Mouse (Mus musculus) lung, postnatal 36 days (tissue): ENCODE measurements around the gene Psd.

ENCODE experiments used
- DNase-seq: peaks from one replicate; pipeline ENCODE4 v3.0.0; 2022; ENCODE audit warnings: mixed read lengths

Psd gene

DNA sequence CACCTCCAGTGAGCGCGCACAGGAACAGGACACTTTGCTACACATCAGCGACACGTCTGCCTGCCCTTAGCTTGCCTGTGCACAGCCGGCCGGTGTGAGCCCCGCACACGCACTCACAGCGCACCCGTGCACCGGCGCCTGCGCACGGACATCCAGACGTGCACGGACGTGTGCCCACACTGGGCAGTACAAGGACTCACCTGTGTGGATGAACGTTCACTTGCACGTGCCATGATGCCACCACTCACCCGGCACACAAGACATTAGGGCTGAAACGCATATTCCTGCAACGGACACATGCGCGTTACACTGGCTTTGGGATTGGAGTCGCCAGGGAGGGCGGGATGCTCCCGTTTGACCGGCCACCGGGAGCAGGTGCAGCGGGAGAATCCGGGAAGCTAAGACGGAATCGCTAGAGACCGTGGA, 22.0 kb downstream of the Psd start:
- DNase-seq = peak; percentile 30

GRCm38 (mm10) chr19:46304216-46304841, 22.6 kb downstream of the Psd start, which contains the start of gene Nfkb2:
Gene Nfkb2 (plus strand): TSS chr19:46304320.
- DNase-seq = peak; percentile 97

DNA sequence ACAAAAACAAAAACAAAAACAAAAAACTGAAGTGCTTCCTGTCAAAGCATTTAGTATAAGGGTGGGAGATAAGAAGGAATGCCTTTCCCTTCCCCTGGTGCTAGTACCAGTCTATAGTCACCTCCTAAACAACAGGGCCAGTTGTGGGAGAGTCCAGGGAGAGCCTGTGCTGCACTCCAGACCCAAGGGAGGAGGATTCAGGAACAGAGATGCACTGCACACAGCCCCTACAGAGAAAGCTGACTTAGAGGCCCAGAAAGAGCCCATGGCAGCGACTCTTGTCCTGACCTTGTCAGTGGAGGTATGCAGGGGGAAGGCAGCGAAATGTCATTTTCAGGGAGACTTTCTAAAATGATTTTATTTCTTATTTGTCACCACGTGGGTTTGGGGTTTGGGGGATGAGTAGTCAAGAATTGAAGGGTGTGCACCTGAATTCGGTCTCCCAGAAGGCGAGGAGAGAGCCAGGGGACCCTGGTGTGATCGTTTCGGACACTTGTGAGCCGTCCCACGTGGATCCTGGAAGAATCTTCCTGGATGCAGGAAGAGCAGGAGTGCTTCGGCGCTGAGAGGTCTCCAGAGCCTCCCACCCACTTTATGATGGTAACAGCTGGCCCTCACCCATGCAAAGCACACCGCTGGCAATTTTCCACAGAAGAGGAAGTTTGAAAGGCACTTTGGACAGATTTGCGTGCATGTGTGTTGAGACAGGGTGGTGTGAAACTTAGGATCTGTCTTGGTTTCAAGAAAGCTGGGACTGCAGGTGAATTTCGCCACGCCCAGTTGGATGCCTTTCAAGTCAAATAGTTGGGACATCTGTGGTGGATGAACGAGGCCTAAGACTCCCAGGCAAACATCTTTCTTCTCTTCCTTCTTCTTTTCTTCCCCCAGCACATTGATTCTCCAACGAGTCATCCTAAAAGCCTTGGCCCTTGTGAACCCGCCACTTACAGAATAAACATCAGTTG, 23.4 kb downstream of the Psd start:
- no peak for DNase-seq

DNA sequence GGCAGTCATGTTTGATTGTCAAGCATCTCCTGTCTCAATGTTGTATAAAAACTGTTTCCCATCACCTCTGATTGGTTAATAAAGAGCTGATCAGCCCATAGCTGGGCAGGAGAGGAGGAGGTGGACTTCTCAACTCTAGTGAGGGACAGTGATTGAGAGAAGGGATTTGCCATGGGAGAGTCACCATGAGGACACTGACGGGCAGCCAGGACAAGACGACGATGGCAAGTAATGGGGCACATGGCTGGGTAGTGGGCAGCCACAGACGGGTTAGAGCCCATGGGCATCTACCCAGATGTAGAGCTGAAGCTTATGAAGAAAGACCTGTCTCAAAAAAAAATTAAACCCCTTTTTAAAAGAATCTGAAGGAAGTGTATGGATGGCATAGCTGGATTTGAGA, 24.4 kb downstream of the Psd start:
- DNase-seq = no peak

DNA sequence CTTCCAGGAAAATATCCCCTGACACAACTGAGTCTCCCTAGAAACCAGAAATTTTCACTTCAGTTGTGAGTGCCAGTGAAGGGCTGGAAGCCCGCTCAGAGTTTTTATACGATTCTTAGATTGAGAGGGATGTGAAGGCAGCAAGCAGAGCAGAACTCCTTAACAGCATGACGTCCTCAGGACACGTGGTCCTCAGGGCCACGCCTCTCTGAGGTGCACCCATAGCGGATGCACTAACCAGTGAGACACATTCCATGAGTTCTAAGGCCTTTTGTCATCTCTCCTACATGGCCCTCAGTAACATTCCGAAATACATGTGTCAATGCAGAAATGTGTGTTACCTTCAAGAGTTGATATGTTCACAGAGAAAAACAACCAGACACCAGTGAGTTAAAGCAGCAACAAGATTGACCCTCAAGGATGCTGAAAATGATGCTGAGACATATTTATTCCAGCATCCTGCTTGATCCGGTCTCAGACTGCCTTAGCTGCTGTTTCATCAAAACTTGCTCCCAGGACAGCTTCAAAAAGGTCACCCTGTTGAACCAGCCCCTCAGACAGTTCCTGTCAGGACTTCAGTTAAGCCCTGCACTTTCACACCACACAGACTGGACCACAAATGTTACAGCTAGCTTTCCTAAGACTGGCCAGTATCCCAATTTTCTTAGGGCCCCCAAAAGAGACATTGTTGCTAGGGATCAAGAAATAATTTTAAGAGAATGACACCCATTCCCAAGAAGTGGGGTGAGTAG, 26.5 kb downstream of the Psd start:
- DNase-seq = no peak

DNA sequence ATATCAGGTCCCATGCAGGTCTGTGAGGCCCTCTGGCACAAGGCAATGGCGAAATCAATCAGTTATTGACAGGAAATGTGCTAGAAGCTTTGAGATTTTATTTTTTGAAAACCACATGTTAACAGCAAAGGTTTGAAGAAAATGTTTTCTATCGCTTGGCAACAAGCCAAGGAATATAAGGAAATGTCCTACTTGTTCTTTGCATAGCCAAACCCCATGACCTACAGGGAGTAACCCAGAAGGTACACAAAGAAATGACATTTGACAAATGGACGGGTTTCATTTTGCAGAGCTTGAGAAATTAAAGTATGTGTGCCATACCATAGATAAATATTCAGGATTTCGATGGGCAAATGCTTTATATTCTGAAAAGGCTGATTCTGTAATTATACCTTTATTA, 30.0 kb downstream of the Psd start:
- DNase-seq = no peak

DNA sequence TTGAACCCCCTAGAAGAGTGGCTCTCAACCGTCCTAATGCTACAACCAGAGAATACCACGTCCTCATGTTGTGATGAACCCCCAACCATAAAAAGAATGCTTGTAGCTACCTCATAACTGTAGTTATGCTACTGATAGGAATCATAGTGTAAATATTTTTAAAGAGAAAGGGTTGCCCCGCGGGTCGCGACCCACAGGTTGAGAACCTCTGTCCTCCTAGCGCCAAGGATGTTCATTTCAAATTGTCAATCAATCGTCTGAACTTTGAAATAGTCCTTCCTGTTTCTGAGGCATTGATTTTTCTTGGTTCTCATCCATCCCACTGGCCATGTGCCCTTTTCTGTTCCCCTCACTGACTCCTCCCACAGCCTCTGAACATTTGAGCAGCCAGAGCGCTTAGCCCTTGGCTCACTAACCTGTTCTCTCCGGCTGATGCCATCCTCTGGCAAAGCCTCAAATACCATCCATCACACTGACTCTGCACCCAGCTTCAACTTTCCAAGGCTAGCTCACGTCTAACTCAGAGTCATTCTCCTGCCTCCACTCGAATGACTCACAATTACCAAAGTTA, 36.3 kb downstream of the Psd start:
- DNase-seq = no peak

DNA sequence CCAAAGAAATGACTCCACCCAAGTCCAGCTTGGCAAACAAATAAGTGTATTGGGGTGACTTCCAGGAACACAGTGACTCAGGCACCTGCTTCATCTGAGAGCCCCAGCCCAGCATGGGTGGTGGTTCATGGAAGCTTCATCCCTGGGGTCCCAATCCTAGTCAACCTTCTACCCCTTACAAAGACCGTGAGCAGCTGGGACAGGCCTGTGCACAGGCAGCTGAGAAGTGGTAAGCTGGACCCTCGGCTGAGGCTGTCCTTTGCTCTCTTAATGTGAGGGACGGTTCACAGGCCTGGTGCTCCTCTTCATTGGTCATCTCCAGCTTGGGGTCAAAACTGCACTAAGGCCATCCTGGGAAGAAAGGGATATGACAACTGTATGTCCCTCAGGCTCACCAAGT, 39.4 kb downstream of the Psd start:
- no peak for DNase-seq

DNA sequence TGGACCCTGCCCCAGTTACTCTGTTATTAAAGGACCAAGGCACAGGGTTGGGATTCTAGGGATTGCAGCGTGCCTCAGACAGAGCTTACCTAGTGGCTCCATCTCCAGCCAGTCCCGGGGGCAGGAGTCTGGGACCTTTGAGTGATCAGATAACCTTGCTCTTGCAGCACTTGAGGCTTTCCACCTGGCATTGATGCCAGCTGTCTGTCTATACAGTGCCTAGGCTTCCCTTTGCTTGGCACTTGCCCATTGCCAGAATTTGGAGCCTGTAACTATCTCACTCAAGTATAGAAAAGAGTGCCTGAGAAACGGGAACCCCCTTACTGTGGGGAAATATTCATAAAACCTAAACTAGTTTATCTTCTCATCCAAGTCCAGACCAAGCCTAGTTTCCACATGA, 40.0 kb downstream of the Psd start:
- DNase-seq = no peak

DNA sequence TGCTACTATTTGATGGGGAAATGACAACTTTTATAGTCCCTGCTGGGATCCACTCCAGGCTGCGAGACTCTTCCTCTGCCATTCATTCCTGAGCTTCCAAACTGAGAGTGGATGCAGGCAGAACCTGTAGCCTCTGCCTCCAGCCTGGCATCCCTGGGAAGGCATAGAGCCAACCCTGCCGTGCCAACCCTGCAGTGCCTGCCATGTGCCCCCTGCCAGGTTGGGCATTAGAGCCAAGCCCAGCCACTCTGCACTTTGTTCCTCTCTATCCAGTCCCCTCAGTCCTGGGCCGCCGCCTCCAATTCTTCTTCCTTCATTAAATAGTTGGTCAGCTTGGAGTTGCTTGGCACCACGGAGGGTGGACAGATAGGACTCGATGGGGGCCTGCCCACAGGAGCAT, 40.9 kb downstream of the Psd start:
- no peak for DNase-seq

DNA sequence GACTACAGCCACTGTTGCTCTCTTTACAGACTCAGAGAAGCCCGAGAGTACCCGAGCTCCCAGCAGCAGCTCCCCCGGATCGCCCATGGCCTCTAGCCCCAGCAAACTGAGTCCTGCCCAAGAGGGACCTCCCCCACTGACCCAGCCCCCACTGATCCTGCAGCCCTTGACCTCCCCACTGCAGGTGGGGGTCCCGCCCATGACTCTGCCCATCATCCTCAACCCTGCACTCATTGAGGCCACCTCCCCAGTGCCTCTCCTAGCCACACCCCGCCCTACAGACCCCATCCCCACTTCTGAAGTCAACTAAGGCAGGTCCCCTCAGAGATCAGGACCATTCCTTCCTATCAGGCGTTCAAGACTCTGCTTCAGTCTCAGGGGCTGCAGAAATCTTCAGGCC, 41.3 kb downstream of the Psd start:
- DNase-seq = no peak

- DNase-seq = no peak
These were observed 42.3 kb downstream of the Psd start for GRCm38 (mm10) chr19:46284686-46285085.

GRCm38 (mm10) chr19:46282081-46282849, 44.7 kb downstream of the Psd start:
- no peak for DNase-seq

DNA sequence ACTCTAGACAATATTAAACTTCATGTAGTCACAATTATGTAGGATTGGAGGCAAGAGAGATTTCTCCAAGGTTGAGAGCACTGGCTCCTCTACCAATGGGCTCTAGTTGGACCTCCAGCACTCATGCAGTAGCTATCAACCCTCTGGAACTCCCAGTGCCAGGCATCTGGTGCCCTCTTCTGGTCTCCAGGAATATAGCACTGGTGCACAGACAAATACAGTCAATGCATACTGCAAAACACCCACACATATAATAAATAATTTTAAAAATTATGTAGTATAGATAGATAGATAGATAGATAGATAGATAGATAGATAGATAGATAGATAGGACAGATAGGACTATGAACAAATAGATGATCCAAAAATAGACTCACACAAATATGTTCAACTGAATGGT, 51.6 kb downstream of the Psd start:
- peak; percentile 34 for DNase-seq

- no peak for DNase-seq
These were observed 62.2 kb downstream of the Psd start for GRCm38 (mm10) chr19:46264762-46265161.
